Mouse (Mus musculus): Measurements from ENCODE around the gene Spem1. TPM values are rescaled to one million over a fixed set of nuclear protein-coding genes. Genes with fewer than 3 reads are reported as not detected.

The Spem1 gene
- total and polyA plus RNA-seq, 2 experiments from 2014 or later, result 0.20 to 0.93 TPM

- H3K4me2 ChIP-seq (ENCODE audit: low read depth, low read length, poor library complexity, severe bottlenecking), result no peak overlapping the region
- WGBS, result 50% methylated on average over 4 of the region's 4 CpGs
- H3K27me3 ChIP-seq (ENCODE audit: insufficient read depth, low read length), result no peaks in the 10 kb centered on the region
- H3K36me3 ChIP-seq (ENCODE audit: insufficient read depth, low read length), result peaks cover 7% of the 10 kb centered on the region; the same call in 1 of the 2 replicates
- H3K4me1 ChIP-seq (ENCODE audit: insufficient read depth, low read length), result no peaks in the 10 kb centered on the region
- no peak for ATAC-seq (ENCODE audit: low FRiP score)
- no peak overlapping the region for H3K9ac ChIP-seq (replicated peaks; ENCODE audit: low read length, poor library complexity, severe bottlenecking)
- no peak overlapping the region for H3K4me3 ChIP-seq (ENCODE audit: low read depth, low read length)
- no peaks in the 10 kb centered on the region for H3K9me3 ChIP-seq (ENCODE audit: low read length)
- TF ChIP-seq CTCF (IDR thresholded peaks at IDR 0.05), result no peak
- DNase-seq (ENCODE audit: low spot score), result no peak
- H3K27ac ChIP-seq (ENCODE audit: low read depth, low read length), result no peak overlapping the region
These were observed 40.2 kb downstream of the Spem1 start for GRCm38 (mm10) chr11:69781828-69782227.

GRCm38 (mm10) chr11:69778985-69779384, 43.0 kb downstream of the Spem1 start:
- Histone ChIP-seq H3K4me1 (ENCODE audit: insufficient read depth, low read length) (no peaks in the 10 kb centered on the region), H3K4me3 (ENCODE audit: low read depth, low read length) (no peak overlapping the region), H3K27me3 (ENCODE audit: insufficient read depth, low read length) (no peaks in the 10 kb centered on the region), H3K9ac (replicated peaks; ENCODE audit: low read length, poor library complexity, severe bottlenecking) (no peak overlapping the region), H3K36me3 (ENCODE audit: insufficient read depth, low read length) (peaks cover 20% of the 10 kb centered on the region; the same call in 1 of the 2 replicates), H3K9me3 (ENCODE audit: low read length) (no peaks in the 10 kb centered on the region), H3K4me2 (ENCODE audit: low read depth, low read length, poor library complexity, severe bottlenecking) (no peak overlapping the region), H3K27ac (ENCODE audit: low read depth, low read length) (no peak overlapping the region)
- TF ChIP-seq CTCF (IDR thresholded peaks at IDR 0.05), result no peak
- ATAC-seq (ENCODE audit: low FRiP score) (no peak), DNase-seq (ENCODE audit: low spot score) (no peak)
- WGBS, result 59% methylated on average over 7 of the region's 7 CpGs

DNA sequence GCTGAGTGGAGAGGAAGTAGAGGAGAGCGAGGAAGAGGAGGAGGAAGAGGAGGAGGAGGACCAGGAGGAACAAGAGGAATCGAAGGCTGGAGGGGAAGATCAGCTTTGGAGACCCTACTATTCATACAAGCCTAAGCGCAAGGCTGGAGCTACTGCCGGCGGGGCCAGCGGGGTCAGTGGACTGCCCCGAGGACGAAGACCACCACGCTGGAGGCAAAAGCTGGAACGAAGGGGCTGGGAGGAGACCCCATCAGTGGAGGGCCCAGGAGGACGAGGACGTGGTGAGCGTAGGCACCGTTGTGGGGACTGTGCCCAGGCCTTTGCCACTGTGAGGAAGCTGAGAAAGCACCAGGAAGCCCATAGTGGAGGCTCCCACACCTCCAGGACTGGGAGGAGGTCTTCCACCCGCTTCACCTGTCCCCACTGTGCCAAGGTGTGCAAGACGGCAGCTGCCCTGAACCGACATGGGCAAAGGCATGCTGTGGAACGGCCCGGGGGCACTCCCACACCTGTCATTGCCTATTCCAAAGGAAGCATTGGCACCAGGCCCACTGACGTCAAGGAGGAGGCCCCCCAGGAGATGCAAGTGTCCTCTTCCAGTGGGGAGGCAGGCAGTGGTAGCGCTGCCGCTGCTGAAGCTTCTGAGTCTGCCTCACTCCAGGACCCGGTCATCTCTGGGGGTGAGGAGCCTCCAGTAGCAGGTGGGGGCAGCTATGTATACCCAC, 43.6 kb downstream of the Spem1 start:
- Histone ChIP-seq H3K9ac (replicated peaks; ENCODE audit: low read length, poor library complexity, severe bottlenecking) (no peak overlapping the region), H3K4me3 (ENCODE audit: low read depth, low read length) (no peak overlapping the region), H3K27me3 (ENCODE audit: insufficient read depth, low read length) (no peaks in the 10 kb centered on the region), H3K27ac (ENCODE audit: low read depth, low read length) (no peak overlapping the region), H3K36me3 (ENCODE audit: insufficient read depth, low read length) (peaks cover 20% of the 10 kb centered on the region; the same call in 1 of the 2 replicates), H3K9me3 (ENCODE audit: low read length) (no peaks in the 10 kb centered on the region), H3K4me1 (ENCODE audit: insufficient read depth, low read length) (no peaks in the 10 kb centered on the region), H3K4me2 (ENCODE audit: low read depth, low read length, poor library complexity, severe bottlenecking) (no peak overlapping the region)
- no peak for ATAC-seq (ENCODE audit: low FRiP score)
- no peak for TF ChIP-seq CTCF (IDR thresholded peaks at IDR 0.05)
- DNase-seq (ENCODE audit: low spot score), result no peak
- WGBS, result 73% methylated on average over 23 of the region's 23 CpGs

- Histone ChIP-seq H3K4me3 (ENCODE audit: low read depth, low read length) (no peak overlapping the region), H3K27ac (ENCODE audit: low read depth, low read length) (no peak overlapping the region), H3K9me3 (ENCODE audit: low read length) (no peaks in the 10 kb centered on the region), H3K9ac (replicated peaks; ENCODE audit: low read length, poor library complexity, severe bottlenecking) (no peak overlapping the region), H3K4me1 (ENCODE audit: insufficient read depth, low read length) (no peaks in the 10 kb centered on the region), H3K36me3 (ENCODE audit: insufficient read depth, low read length) (peaks cover 20% of the 10 kb centered on the region; the same call in 1 of the 2 replicates), H3K27me3 (ENCODE audit: insufficient read depth, low read length) (no peaks in the 10 kb centered on the region), H3K4me2 (ENCODE audit: low read depth, low read length, poor library complexity, severe bottlenecking) (no peak overlapping the region)
- 62% methylated on average over 25 of the region's 26 CpGs for WGBS
- no peak for TF ChIP-seq CTCF (IDR thresholded peaks at IDR 0.05)
- DNase-seq (ENCODE audit: low spot score) (no peak), ATAC-seq (ENCODE audit: low FRiP score) (no peak)
These were observed 44.3 kb downstream of the Spem1 start for GRCm38 (mm10) chr11:69777504-69778257.

DNA sequence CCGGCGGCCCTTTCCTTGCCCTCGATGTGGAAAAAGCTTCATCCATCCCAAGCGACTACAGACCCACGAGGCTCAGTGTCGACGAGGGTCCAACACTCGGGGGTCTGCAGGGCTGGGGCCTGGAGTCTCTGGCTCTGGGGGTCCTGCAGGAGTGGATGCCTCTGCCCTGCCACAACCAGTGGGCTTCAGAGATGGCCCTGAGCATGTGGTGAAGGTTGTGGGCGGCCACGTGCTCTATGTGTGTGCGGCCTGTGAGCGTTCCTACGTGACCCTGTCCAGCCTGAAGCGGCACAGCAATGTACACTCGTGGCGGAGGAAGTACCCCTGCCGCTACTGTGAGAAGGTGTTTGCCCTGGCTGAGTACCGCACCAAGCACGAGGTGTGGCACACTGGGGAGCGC, 45.5 kb downstream of the Spem1 start:
- Histone ChIP-seq H3K4me1 (ENCODE audit: insufficient read depth, low read length) (no peaks in the 10 kb centered on the region), H3K9ac (replicated peaks; ENCODE audit: low read length, poor library complexity, severe bottlenecking) (no peak overlapping the region), H3K36me3 (ENCODE audit: insufficient read depth, low read length) (peaks cover 20% of the 10 kb centered on the region; the same call in 1 of the 2 replicates), H3K9me3 (ENCODE audit: low read length) (no peaks in the 10 kb centered on the region), H3K4me3 (ENCODE audit: low read depth, low read length) (no peak overlapping the region), H3K4me2 (ENCODE audit: low read depth, low read length, poor library complexity, severe bottlenecking) (no peak overlapping the region), H3K27me3 (ENCODE audit: insufficient read depth, low read length) (no peaks in the 10 kb centered on the region), H3K27ac (ENCODE audit: low read depth, low read length) (no peak overlapping the region)
- ATAC-seq (ENCODE audit: low FRiP score) (no peak), DNase-seq (ENCODE audit: low spot score) (no peak)
- no peak for TF ChIP-seq CTCF (IDR thresholded peaks at IDR 0.05)
- 89% methylated on average over 20 of the region's 20 CpGs for WGBS

GRCm38 (mm10) chr11:69775716-69776115, 46.3 kb downstream of the Spem1 start:
- no peak for DNase-seq (ENCODE audit: low spot score)
- ATAC-seq (ENCODE audit: low FRiP score), result no peak

More at GRCm38 (mm10) chr11:69775716-69776115, 46.3 kb downstream of the Spem1 start:
- Histone ChIP-seq H3K27ac (ENCODE audit: low read depth, low read length) (no peak overlapping the region), H3K9ac (replicated peaks; ENCODE audit: low read length, poor library complexity, severe bottlenecking) (no peak overlapping the region), H3K4me1 (ENCODE audit: insufficient read depth, low read length) (no peaks in the 10 kb centered on the region), H3K27me3 (ENCODE audit: insufficient read depth, low read length) (no peaks in the 10 kb centered on the region), H3K4me2 (ENCODE audit: low read depth, low read length, poor library complexity, severe bottlenecking) (no peak overlapping the region), H3K9me3 (ENCODE audit: low read length) (no peaks in the 10 kb centered on the region), H3K36me3 (ENCODE audit: insufficient read depth, low read length) (peaks cover 20% of the 10 kb centered on the region; the same call in 1 of the 2 replicates), H3K4me3 (ENCODE audit: low read depth, low read length) (no peak overlapping the region)
- TF ChIP-seq CTCF (IDR thresholded peaks at IDR 0.05), result no peak
- 74% methylated on average over 10 of the region's 10 CpGs for WGBS

Data from midbrain, postnatal 0 days (tissue).